Mouse (Mus musculus) kidney, embryonic 15.5 days (tissue): Measurements from ENCODE around the gene Aox2. TPM values are rescaled to one million over a fixed set of nuclear protein-coding genes. Genes with fewer than 3 reads are reported as not detected.

ENCODE experiments used
- ATAC-seq: fragments of 200-750 bp; cut with Nextera tagmentation; replicated peaks from 2 replicates; pipeline ENCODE4 v1.8.0; 2017; ENCODE audit warnings: moderate TSS enrichment; ENCODE audit not compliant: low FRiP score
- H3K27ac ChIP-seq: fragments of 300-500 bp; sonication (generic); 2 replicates; pipeline ENCODE4 v1.5.1; 2015; ENCODE audit warnings: mild to moderate bottlenecking, inconsistent platforms
- H3K27me3 ChIP-seq: fragments of 300-500 bp; sonication (generic); 2 replicates; pipeline ENCODE4 v1.6.1; 2015; ENCODE audit warnings: inconsistent platforms
- H3K36me3 ChIP-seq: fragments of 300-500 bp; sonication (generic); 2 replicates; pipeline ENCODE4 v1.6.1; 2015; ENCODE audit warnings: inconsistent platforms
- H3K4me1 ChIP-seq: fragments of 300-500 bp; sonication (generic); 2 replicates; pipeline ENCODE4 v1.6.1; 2015; ENCODE audit warnings: inconsistent platforms
- H3K4me2 ChIP-seq: fragments of 300-500 bp; sonication (generic); 2 replicates; pipeline ENCODE4 v1.6.1; 2015; ENCODE audit warnings: moderate library complexity, mild to moderate bottlenecking, inconsistent platforms
- H3K4me3 ChIP-seq: fragments of 300-500 bp; sonication (generic); replicated peaks from 2 replicates; pipeline ENCODE4 v1.5.1; 2015; ENCODE audit warnings: mild to moderate bottlenecking, inconsistent platforms
- H3K9ac ChIP-seq: fragments of 300-500 bp; sonication (generic); 2 replicates; pipeline ENCODE4 v1.6.1; 2015; ENCODE audit warnings: mild to moderate bottlenecking, inconsistent platforms
- H3K9me3 ChIP-seq: fragments of 300-500 bp; sonication (generic); replicated peaks from 2 replicates; pipeline ENCODE4 v1.6.1; 2016; ENCODE audit warnings: inconsistent platforms
- WGBS: fragments of 180-500 bp; shearing (Covaris S2); methylation state at CpG from one replicate; pipeline ENCODE4 v1.1.7; 2015; ENCODE audit warnings: mixed read lengths; 5-methylcytosine and 5-hydroxymethylcytosine counted together
- polyA plus RNA-seq: library from polyadenylated mRNA; unstranded; fragments of >200 nt; fragmentation: Nextera tagmentation; extraction: Ambion mirVana; gene quantifications from 2 replicates; pipeline ENCODE4 v1.2.1, GENCODE M21; 2015

The Aox2 gene
- polyA plus RNA-seq, 1 experiment from 2014 or later: 0.08 TPM

- WGBS: 65% methylated on average over 16 of the region's 16 CpGs
- Histone ChIP-seq H3K36me3 (no peaks in the 10 kb centered on the region), H3K4me3 (no peak overlapping the region), H3K4me1 (peaks cover 13% of the 10 kb centered on the region), H3K4me2 (no peak overlapping the region), H3K9ac (no peak overlapping the region), H3K27ac (no peak overlapping the region), H3K9me3 (no peaks in the 10 kb centered on the region), H3K27me3 (no peaks in the 10 kb centered on the region)
- ATAC-seq: no peak
These were observed 11.8 kb downstream of the Aox2 start for GRCm38 (mm10) chr1:58289863-58290469.

DNA sequence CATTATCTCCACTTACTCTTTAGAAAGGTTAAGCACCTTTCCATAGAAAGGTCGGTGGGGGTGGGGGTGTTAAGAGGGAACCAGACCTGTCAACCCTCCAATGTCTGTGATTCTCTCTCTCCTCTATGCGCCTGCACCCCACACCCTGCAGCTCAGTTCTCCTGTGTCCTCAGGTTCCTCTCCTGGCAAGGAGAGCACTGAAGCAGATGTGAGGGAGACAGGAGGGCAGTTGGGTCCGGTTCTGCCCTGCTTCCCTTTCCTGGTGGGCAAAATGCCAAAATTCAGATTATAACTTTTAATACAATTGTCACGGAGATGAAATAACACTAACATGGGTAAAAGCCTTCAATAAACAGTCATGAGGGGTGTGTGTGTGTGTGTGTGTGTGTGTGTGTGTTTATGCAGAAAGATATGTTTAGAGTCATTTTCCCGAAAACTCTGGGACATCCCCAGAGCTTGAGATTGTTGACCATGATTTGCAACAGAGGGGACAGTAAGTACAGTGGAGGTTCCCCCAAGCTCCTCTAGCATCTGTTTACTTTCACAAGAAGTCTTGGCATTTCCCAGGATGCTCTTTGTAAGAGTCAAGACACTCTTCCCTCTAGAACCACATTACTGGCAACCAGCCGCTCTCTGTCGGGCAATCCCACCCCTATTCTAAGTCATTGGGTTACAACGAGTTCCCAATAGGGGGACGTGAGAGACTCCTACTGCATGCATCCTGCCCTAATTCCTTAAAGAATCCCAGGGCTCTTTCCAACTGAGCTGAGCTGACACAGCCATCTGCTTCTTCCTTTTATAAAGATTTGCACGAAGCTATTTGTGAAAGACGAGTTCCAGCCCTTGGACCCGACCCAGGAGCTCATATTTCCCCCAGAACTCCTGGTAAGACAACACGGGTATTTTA lies 13.5 kb downstream of the Aox2 start:
- ATAC-seq: no peak; the same call in 1 of the 2 replicates
- 42% methylated on average over 13 of the region's 13 CpGs for WGBS
- peak overlapping the region; percentile 37; the same call in 1 of the 2 replicates for H3K27ac ChIP-seq

DNA sequence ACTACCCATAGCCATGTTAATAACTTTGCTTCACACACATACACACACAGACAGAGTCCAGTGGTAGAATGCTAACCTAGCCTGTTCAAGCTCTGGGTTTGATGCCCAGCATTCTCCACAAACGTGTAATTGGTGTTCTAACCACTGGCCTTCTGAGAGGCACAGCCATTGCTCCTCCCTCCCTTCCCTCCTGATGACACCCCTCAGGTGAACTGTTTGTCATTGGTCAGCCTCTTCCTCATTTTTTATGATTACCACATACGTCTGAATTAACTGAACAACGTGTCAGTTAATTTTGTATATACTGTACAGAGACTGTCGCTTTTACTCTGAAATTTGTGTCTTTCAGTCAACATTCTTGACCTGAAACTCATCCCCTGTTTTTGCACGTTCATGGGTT lies 16.6 kb downstream of the Aox2 start:
- no peaks in the 10 kb centered on the region for H3K36me3 ChIP-seq
- peaks cover 13% of the 10 kb centered on the region for H3K4me1 ChIP-seq
- 79% methylated on average over 5 of the region's 5 CpGs for WGBS
- no peak overlapping the region for H3K27ac ChIP-seq
- H3K4me3 ChIP-seq: no peak overlapping the region
- no peak for ATAC-seq
- H3K9ac ChIP-seq: no peak overlapping the region
- no peaks in the 10 kb centered on the region for H3K9me3 ChIP-seq
- H3K4me2 ChIP-seq: no peak overlapping the region
- no peaks in the 10 kb centered on the region for H3K27me3 ChIP-seq

More for the DNA sequence above, 13.5 kb downstream of the Aox2 start:
- Histone ChIP-seq H3K9ac (no peak overlapping the region), H3K36me3 (no peaks in the 10 kb centered on the region), H3K4me2 (0 out of 2 replicates have a peak overlapping the region, but pooled peaks have one; percentile 7), H3K9me3 (no peaks in the 10 kb centered on the region), H3K4me1 (peaks cover 13% of the 10 kb centered on the region), H3K4me3 (no peak overlapping the region), H3K27me3 (no peaks in the 10 kb centered on the region)

GRCm38 (mm10) chr1:58296278-58296677 lies 18.2 kb downstream of the Aox2 start:
- no peak overlapping the region for H3K27ac ChIP-seq
- H3K4me3 ChIP-seq: no peak overlapping the region
- no peaks in the 10 kb centered on the region for H3K36me3 ChIP-seq
- no peaks in the 10 kb centered on the region for H3K9me3 ChIP-seq
- no peaks in the 10 kb centered on the region for H3K27me3 ChIP-seq
- no peak overlapping the region for H3K9ac ChIP-seq
- H3K4me1 ChIP-seq: peaks cover 12% of the 10 kb centered on the region
- 5% methylated on average over 7 of the region's 7 CpGs for WGBS
- ATAC-seq: 0 out of 2 replicates have a peak, but pooled peaks have one; percentile 61
- H3K4me2 ChIP-seq: no peak overlapping the region

- Histone ChIP-seq H3K4me3 (no peak overlapping the region), H3K27me3 (no peaks in the 10 kb centered on the region), H3K36me3 (no peaks in the 10 kb centered on the region), H3K9ac (no peak overlapping the region), H3K9me3 (no peaks in the 10 kb centered on the region), H3K4me1 (peaks cover 7% of the 10 kb centered on the region), H3K27ac (no peak overlapping the region), H3K4me2 (no peak overlapping the region)
- 47% methylated on average over 4 of the region's 4 CpGs for WGBS
- ATAC-seq: no peak
These were observed 18.7 kb downstream of the Aox2 start for GRCm38 (mm10) chr1:58296821-58297220.

DNA sequence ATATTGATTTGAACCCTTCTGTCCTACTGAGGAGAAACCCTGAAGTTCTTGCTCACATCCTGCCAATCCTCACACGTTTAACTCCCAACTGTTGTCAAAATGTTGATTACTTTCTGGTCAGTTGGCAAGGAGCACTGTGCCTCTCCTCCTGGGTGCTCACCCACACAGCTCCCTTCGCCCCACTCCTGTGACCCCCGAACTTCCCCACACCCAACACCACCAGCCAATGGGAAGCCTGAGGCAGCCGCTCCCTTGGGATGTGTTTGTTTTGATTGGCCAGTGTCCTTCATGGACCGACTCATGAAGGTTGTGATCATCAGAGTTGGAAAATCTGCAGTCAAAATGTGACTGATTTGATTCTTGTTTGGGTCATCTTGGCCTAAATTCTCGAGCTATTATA lies 20.2 kb downstream of the Aox2 start:
- no peak overlapping the region for H3K27ac ChIP-seq
- peaks cover 4% of the 10 kb centered on the region for H3K4me1 ChIP-seq
- ATAC-seq: no peak
- no peak overlapping the region for H3K4me2 ChIP-seq
- no peaks in the 10 kb centered on the region for H3K9me3 ChIP-seq
- 66% methylated on average over 6 of the region's 6 CpGs for WGBS
- no peaks in the 10 kb centered on the region for H3K27me3 ChIP-seq
- H3K4me3 ChIP-seq: no peak overlapping the region
- H3K36me3 ChIP-seq: no peaks in the 10 kb centered on the region
- H3K9ac ChIP-seq: no peak overlapping the region

GRCm38 (mm10) chr1:58301073-58301472 lies 22.9 kb downstream of the Aox2 start:
- no peak overlapping the region for H3K4me2 ChIP-seq
- no peak overlapping the region for H3K27ac ChIP-seq
- no peak overlapping the region for H3K4me3 ChIP-seq
- no peak for ATAC-seq
- no peaks in the 10 kb centered on the region for H3K9me3 ChIP-seq
- no peak overlapping the region for H3K9ac ChIP-seq
- WGBS: 86% methylated on average over 7 of the region's 7 CpGs
- H3K27me3 ChIP-seq: no peaks in the 10 kb centered on the region
- peaks cover 15% of the 10 kb centered on the region for H3K4me1 ChIP-seq
- H3K36me3 ChIP-seq: no peaks in the 10 kb centered on the region

- WGBS: 49% methylated on average over 6 of the region's 6 CpGs
These were observed 23.9 kb downstream of the Aox2 start for GRCm38 (mm10) chr1:58302015-58302414.

DNA sequence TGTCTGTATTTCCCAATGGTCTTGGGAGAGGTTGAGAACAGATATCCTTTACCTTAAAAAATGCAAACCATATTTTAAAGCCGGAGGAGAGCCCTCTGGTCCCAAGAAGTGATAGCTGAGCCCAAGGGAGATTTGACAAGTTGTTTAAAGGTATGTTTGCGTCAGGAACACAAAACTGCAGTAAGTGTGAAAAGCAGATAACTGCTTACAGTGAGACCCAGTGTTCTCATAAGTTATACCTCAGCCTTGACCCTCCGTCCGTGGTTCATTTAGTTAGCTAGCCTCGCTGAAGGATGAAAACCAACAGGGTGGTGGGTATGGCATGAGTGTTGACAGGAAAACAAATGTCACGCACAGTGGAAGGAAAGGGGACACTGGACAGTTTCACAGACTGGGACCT lies 24.9 kb downstream of the Aox2 start:
- Histone ChIP-seq H3K27ac (no peak overlapping the region), H3K4me3 (no peak overlapping the region), H3K4me2 (no peak overlapping the region), H3K27me3 (no peaks in the 10 kb centered on the region), H3K4me1 (peaks cover 15% of the 10 kb centered on the region), H3K9ac (no peak overlapping the region), H3K9me3 (no peaks in the 10 kb centered on the region), H3K36me3 (no peaks in the 10 kb centered on the region)
- WGBS: 72% methylated on average over 6 of the region's 6 CpGs
- ATAC-seq: no peak

More at GRCm38 (mm10) chr1:58302015-58302414, 23.9 kb downstream of the Aox2 start:
- H3K4me2 ChIP-seq: no peak overlapping the region
- no peak overlapping the region for H3K4me3 ChIP-seq
- H3K9ac ChIP-seq: no peak overlapping the region
- H3K27ac ChIP-seq: no peak overlapping the region
- peaks cover 15% of the 10 kb centered on the region for H3K4me1 ChIP-seq
- no peaks in the 10 kb centered on the region for H3K36me3 ChIP-seq
- H3K27me3 ChIP-seq: no peaks in the 10 kb centered on the region
- no peaks in the 10 kb centered on the region for H3K9me3 ChIP-seq
- no peak; the same call in 1 of the 2 replicates for ATAC-seq

DNA sequence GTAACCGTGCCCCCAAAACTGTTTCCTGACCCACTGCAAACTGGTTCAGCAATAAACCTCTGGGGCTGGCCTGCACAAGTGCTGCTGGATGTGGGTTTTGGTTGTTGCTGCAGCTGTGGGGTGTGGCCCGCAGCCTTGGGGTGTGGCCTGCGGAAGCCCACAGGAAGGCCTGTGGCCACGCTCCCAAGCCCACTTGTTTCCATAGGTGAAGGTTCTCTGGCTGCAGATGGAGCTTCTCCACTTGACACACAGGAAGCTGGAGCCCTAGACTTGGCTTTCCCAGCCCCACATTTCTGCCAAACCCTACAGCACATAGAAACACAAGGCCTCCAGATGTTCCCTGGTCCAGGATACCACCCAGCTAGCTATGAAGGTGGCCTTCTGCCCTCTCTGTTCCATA lies 25.6 kb downstream of the Aox2 start:
- Histone ChIP-seq H3K4me2 (no peak overlapping the region), H3K4me3 (no peak overlapping the region), H3K9me3 (no peaks in the 10 kb centered on the region), H3K9ac (no peak overlapping the region), H3K4me1 (peaks cover 15% of the 10 kb centered on the region), H3K27me3 (no peaks in the 10 kb centered on the region), H3K27ac (peak overlapping the region; percentile 14; the same call in 1 of the 2 replicates), H3K36me3 (no peaks in the 10 kb centered on the region)
- WGBS: 77% methylated on average over 4 of the region's 4 CpGs
- ATAC-seq: peak; percentile 26; the same call in 1 of the 2 replicates

- ATAC-seq: no peak
- peak overlapping the region; percentile 14; the same call in 1 of the 2 replicates for H3K27ac ChIP-seq
- 64% methylated on average over 12 of the region's 12 CpGs for WGBS
These were observed 26.2 kb downstream of the Aox2 start for GRCm38 (mm10) chr1:58304296-58304695.

DNA sequence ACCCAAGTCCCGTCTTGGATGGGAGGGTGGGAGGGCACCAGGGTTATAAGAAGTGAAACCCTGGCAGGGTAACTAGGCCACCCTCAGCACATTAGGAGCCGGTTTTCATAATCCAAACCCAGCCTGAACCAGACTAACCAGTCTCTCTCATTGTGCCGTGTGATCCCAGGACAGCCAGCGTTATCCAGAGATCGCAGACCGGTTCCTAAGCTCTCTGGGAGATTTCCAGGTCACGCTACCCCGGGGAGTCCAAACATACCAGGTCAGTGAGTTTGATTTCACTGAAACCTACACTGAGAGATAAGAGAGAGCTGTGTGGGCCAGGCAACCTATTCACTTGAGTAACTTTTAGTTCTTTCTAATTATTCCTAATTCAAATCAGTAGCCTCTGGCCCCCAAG lies 29.1 kb downstream of the Aox2 start:
- WGBS: 69% methylated on average over 8 of the region's 8 CpGs

More at GRCm38 (mm10) chr1:58304296-58304695, 26.2 kb downstream of the Aox2 start:
- no peaks in the 10 kb centered on the region for H3K36me3 ChIP-seq
- no peaks in the 10 kb centered on the region for H3K9me3 ChIP-seq
- no peak overlapping the region for H3K9ac ChIP-seq
- no peak overlapping the region for H3K4me2 ChIP-seq
- no peak overlapping the region for H3K4me3 ChIP-seq
- H3K4me1 ChIP-seq: peaks cover 15% of the 10 kb centered on the region
- H3K27me3 ChIP-seq: no peaks in the 10 kb centered on the region

More for the DNA sequence above, 29.1 kb downstream of the Aox2 start:
- H3K9ac ChIP-seq: no peak overlapping the region
- no peaks in the 10 kb centered on the region for H3K36me3 ChIP-seq
- H3K4me2 ChIP-seq: no peak overlapping the region
- peak overlapping the region; percentile 54 for H3K27ac ChIP-seq
- ATAC-seq: peak; percentile 50
- H3K27me3 ChIP-seq: no peaks in the 10 kb centered on the region
- H3K9me3 ChIP-seq: no peaks in the 10 kb centered on the region
- H3K4me3 ChIP-seq: no peak overlapping the region
- peaks cover 15% of the 10 kb centered on the region for H3K4me1 ChIP-seq
